Mouse (Mus musculus) neural tube, embryonic 11.5 days (tissue): ENCODE measurements around the gene Ccnl2. TPM values are rescaled to one million over a fixed set of nuclear protein-coding genes. Genes with fewer than 3 reads are reported as not detected.

Experiments used
- ATAC-seq: fragments of 200-750 bp; cut with Nextera tagmentation; 2 replicates; pipeline ENCODE4 v1.8.0; 2017; ENCODE audit warnings: moderate number of reproducible peaks, mild to moderate bottlenecking, moderate TSS enrichment, moderate library complexity; ENCODE audit not compliant: insufficient read depth, low FRiP score, low TSS enrichment
- DNase-seq: peaks from one replicate; pipeline ENCODE4 v3.0.0-alpha.2; 2015; ENCODE audit warnings: low spot score
- H3K27ac ChIP-seq: fragments of 300-500 bp; sonication (generic); 2 replicates; pipeline ENCODE4 v1.5.1; 2014; ENCODE audit warnings: low read depth, mild to moderate bottlenecking, low read length
- H3K27me3 ChIP-seq: fragments of 300-500 bp; sonication (generic); 2 replicates; pipeline ENCODE4 v1.6.1; 2014; ENCODE audit warnings: mild to moderate bottlenecking, low read length, mixed read lengths; ENCODE audit not compliant: control insufficient read depth, insufficient read depth
- H3K36me3 ChIP-seq: fragments of 300-500 bp; sonication (generic); 2 replicates; pipeline ENCODE4 v1.6.1; 2014; ENCODE audit warnings: mild to moderate bottlenecking, low read length, moderate library complexity, mixed read lengths; ENCODE audit not compliant: control insufficient read depth, insufficient read depth
- H3K4me1 ChIP-seq: fragments of 300-500 bp; sonication (generic); 2 replicates; pipeline ENCODE4 v1.6.1; 2014; ENCODE audit warnings: low read length, mixed read lengths; ENCODE audit not compliant: control insufficient read depth, insufficient read depth
- H3K4me2 ChIP-seq: fragments of 300-500 bp; sonication (generic); 2 replicates; pipeline ENCODE4 v1.6.1; 2014; ENCODE audit warnings: low read depth, mild to moderate bottlenecking, moderate library complexity
- H3K4me3 ChIP-seq: fragments of 300-500 bp; sonication (generic); 2 replicates; pipeline ENCODE4 v1.5.1; 2014; ENCODE audit warnings: low read depth, low read length
- H3K9ac ChIP-seq: fragments of 300-500 bp; sonication (generic); 2 replicates; pipeline ENCODE4 v1.6.1; 2014; ENCODE audit warnings: mild to moderate bottlenecking, low read length
- H3K9me3 ChIP-seq: fragments of 300-500 bp; sonication (generic); 2 replicates; pipeline ENCODE4 v1.6.1; 2016; ENCODE audit warnings: low read length; ENCODE audit not compliant: control insufficient read depth
- WGBS: fragments of 180-500 bp; shearing (Covaris S2); extraction: QIAGEN DNeasy Blood & Tissue Kit; methylation state at CpG from one replicate; pipeline ENCODE4 v1.1.7; 2014; 5-methylcytosine and 5-hydroxymethylcytosine counted together
- polyA plus RNA-seq: library from polyadenylated mRNA; unstranded; fragments of >200 nt; fragmentation: Nextera tagmentation; extraction: Ambion mirVana; gene quantifications from 2 replicates; pipeline ENCODE4 v1.2.1, GENCODE M21; 2014

The Ccnl2 gene
- 172 and 188 TPM in 2 replicates for polyA plus RNA-seq

- Histone ChIP-seq H3K36me3 (peaks cover 20% of the 10 kb centered on the region), H3K9ac (peak within 1 kb of the TSS; percentile 100), H3K4me2 (peak within 1 kb of the TSS; percentile 84), H3K4me1 (peaks cover 15% of the 10 kb centered on the region), H3K9me3 (no peaks in the 10 kb centered on the region), H3K27me3 (no peaks in the 10 kb centered on the region), H3K4me3 (peak within 1 kb of the TSS; percentile 87), H3K27ac (peak within 1 kb of the TSS; percentile 86)
- DNase-seq (peak; percentile 98), ATAC-seq (peak; percentile 99)
- WGBS: under 1% methylated on average over 46 of the region's 60 CpGs
These were observed at the start of gene Ccnl2 for GRCm38 (mm10) chr4:155811929-155812664. Gene Ccnl2, plus strand, starts transcription at chr4:155812489.

DNA sequence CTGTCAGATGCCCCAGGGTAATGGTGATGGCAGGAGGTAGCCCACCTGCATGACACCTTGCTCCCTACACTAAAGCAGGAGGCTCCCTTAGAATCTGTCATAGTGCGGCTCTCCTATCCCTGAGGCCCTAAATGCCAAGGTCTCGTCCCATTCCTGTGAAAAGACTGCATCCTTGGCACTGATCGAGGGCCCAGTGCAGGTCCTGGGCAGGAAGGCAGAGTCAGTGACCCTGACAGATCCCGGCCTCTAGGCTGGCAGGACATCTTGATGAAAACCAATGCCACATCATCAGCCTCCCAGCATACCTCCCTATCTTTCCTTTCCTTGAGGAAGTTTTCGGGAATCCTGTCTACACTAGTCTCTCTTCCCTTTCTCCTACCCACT lies 42.8 kb upstream of the Ccnl2 start:
- Histone ChIP-seq H3K4me1 (peaks cover 6% of the 10 kb centered on the region), H3K27me3 (no peaks in the 10 kb centered on the region), H3K9ac (peak overlapping the region; percentile 87), H3K9me3 (no peaks in the 10 kb centered on the region), H3K36me3 (no peaks in the 10 kb centered on the region), H3K4me2 (peak overlapping the region; percentile 83), H3K27ac (no peak overlapping the region), H3K4me3 (peak overlapping the region; percentile 50)
- 64% methylated on average over 5 of the region's 5 CpGs for WGBS
- ATAC-seq (no peak), DNase-seq (no peak)

DNA sequence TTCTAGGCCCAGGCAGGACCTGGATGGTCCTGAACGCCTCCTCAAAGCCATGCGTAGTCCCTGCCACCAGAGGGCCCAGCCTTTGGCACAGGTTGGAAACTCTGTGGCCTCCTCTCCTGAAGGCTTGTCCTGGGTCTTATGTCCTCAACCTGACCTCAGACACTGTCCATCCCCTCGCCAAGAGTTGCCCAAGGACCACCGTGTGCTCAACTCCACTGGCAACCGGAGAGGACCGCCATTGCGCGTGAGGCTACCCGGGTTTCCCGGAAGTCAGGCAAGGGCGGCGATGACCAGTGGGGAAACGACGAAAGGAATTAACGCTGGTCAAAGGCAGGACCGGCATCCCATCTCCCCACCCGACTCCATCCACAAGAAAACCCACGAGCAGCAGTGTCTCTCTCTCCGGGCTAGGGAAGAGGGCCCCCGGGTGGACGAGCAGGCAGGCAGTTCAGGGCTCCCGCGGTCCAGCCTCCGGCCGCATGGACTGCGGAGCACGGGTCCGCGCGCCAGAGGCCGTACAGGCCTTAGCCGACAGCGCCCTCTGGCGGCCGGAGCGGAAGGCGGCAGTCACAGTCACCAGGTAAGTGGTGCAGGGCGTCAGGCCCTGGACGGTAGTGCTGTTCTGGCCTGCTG lies 42.3 kb upstream of the Ccnl2 start:
- peak overlapping the region; percentile 83 for H3K4me2 ChIP-seq
- peak overlapping the region; percentile 50 for H3K4me3 ChIP-seq
- H3K27me3 ChIP-seq: no peaks in the 10 kb centered on the region
- no peaks in the 10 kb centered on the region for H3K36me3 ChIP-seq
- ATAC-seq (peak; percentile 90), DNase-seq (peak; percentile 92)
- no peak overlapping the region for H3K27ac ChIP-seq
- no peaks in the 10 kb centered on the region for H3K9me3 ChIP-seq
- under 1% methylated on average over 39 of the region's 39 CpGs for WGBS
- H3K9ac ChIP-seq: peak overlapping the region; percentile 87
- peaks cover 6% of the 10 kb centered on the region for H3K4me1 ChIP-seq

DNA sequence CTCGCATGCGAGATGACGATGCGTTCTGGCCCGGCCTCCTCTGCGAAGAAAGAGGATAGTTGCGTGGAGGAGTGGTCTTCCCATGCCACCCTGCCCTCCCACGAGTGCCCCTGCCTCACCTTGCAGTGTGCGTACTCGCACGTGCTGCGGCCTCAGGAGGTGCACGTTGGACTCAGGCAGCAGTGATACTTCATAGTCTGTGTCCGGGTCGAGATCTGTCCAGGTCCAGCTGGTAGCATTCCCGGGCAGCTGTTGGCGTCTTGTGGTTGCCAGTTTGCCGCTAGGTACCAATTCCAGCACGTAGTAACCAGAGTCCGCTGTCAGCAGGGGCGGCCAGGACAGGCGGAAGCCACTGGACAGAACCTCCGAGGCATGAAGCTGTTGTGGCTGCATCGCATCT lies 41.7 kb upstream of the Ccnl2 start:
- ATAC-seq: peak; percentile 10; the same call in 1 of the 2 replicates
- H3K27me3 ChIP-seq: no peaks in the 10 kb centered on the region

DNA sequence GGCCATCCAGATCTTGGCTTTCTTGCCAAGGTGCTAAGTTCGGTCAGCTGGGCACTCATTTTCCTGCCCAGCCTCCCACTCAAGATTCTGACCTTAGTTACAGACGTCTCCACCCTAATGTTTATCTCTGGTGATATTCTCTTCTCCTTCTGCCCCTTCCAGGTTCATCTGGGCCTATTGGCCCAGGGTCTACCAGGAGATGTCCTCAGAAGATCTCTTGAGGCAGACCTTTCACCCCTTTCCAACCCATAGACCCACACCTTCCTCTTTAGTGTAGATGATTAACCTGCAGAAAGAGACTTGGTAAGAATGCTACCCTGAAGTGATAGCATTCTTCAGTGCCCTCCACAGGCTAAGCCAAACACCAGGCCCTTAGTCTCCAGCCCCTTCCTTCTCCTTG lies 40.6 kb upstream of the Ccnl2 start:
- 83% methylated on average over 2 of the region's 2 CpGs for WGBS
- ATAC-seq (no peak), DNase-seq (no peak)
- Histone ChIP-seq H3K4me3 (no peak overlapping the region), H3K9ac (no peak overlapping the region; the same call in 1 of the 2 replicates), H3K4me1 (peaks cover 6% of the 10 kb centered on the region), H3K27me3 (no peaks in the 10 kb centered on the region), H3K9me3 (no peaks in the 10 kb centered on the region), H3K27ac (no peak overlapping the region), H3K4me2 (no peak overlapping the region), H3K36me3 (no peaks in the 10 kb centered on the region)

More for the DNA sequence above, 41.7 kb upstream of the Ccnl2 start:
- no peak for DNase-seq
- H3K4me3 ChIP-seq: peak overlapping the region; percentile 50
- no peak overlapping the region for H3K27ac ChIP-seq
- peak overlapping the region; percentile 87 for H3K9ac ChIP-seq
- H3K4me1 ChIP-seq: peaks cover 6% of the 10 kb centered on the region
- WGBS: 47% methylated on average over 24 of the region's 24 CpGs
- no peaks in the 10 kb centered on the region for H3K36me3 ChIP-seq
- H3K4me2 ChIP-seq: peak overlapping the region; percentile 83
- H3K9me3 ChIP-seq: no peaks in the 10 kb centered on the region

GRCm38 (mm10) chr4:155772786-155773185 lies 39.5 kb upstream of the Ccnl2 start:
- no peak for DNase-seq
- Histone ChIP-seq H3K4me3 (no peak overlapping the region), H3K9ac (no peak overlapping the region), H3K27me3 (no peaks in the 10 kb centered on the region), H3K9me3 (no peaks in the 10 kb centered on the region), H3K4me2 (no peak overlapping the region), H3K27ac (no peak overlapping the region), H3K4me1 (peaks cover 6% of the 10 kb centered on the region), H3K36me3 (no peaks in the 10 kb centered on the region)
- no peak for ATAC-seq
- 84% methylated on average over 13 of the region's 13 CpGs for WGBS

- Histone ChIP-seq H3K4me2 (peak overlapping the region; percentile 68), H3K27ac (no peak overlapping the region), H3K36me3 (no peaks in the 10 kb centered on the region), H3K27me3 (no peaks in the 10 kb centered on the region), H3K9ac (no peak overlapping the region), H3K9me3 (no peaks in the 10 kb centered on the region), H3K4me3 (peak overlapping the region; percentile 30; the same call in 1 of the 2 replicates), H3K4me1 (peaks cover 6% of the 10 kb centered on the region)
- 49% methylated on average over 5 of the region's 5 CpGs for WGBS
- DNase-seq: no peak
- no peak for ATAC-seq
These were observed 38.8 kb upstream of the Ccnl2 start for GRCm38 (mm10) chr4:155773335-155774078.

GRCm38 (mm10) chr4:155774280-155774754 lies 38.0 kb upstream of the Ccnl2 start, which contains the start of gene Vwa1:
Gene Vwa1, minus strand, starts transcription at chr4:155774698.
- no peaks in the 10 kb centered on the region for H3K27me3 ChIP-seq
- H3K27ac ChIP-seq: no peak within 1 kb of the TSS; the same call in 1 of the 2 replicates

More at GRCm38 (mm10) chr4:155774280-155774754, 38.0 kb upstream of the Ccnl2 start, which contains the start of gene Vwa1:
- Histone ChIP-seq H3K9ac (peak within 1 kb of the TSS; percentile 44), H3K9me3 (no peaks in the 10 kb centered on the region), H3K4me3 (peak within 1 kb of the TSS; percentile 30), H3K36me3 (no peaks in the 10 kb centered on the region), H3K4me1 (peaks cover 6% of the 10 kb centered on the region), H3K4me2 (peak within 1 kb of the TSS; percentile 68)
- peak; percentile 31 for ATAC-seq
- peak; percentile 86 for DNase-seq
- 1% methylated on average over 35 of the region's 35 CpGs for WGBS
